Mouse (Mus musculus) thymus, adult 2 months (tissue): ENCODE data around the gene Kalrn.

Experiments
- CTCF ChIP-seq: fragments of 200-500 bp; IDR thresholded peaks from 2 replicates; pipeline ENCODE4 v1.5.1; 2012; ENCODE audit warnings: mild to moderate bottlenecking, control low read depth, low read length, moderate library complexity, borderline replicate concordance; ENCODE audit not compliant: control insufficient read depth, poor library complexity, insufficient read depth; ENCODE audit errors: extremely low read depth
- POLR2A ChIP-seq: fragments of 200-500 bp; IDR thresholded peaks from 2 replicates; pipeline ENCODE4 v1.6.1; 2012; ENCODE audit warnings: mild to moderate bottlenecking, low read length, control low read depth, moderate library complexity; ENCODE audit not compliant: control insufficient read depth, poor library complexity, insufficient read depth; ENCODE audit errors: extremely low read depth

DNA sequence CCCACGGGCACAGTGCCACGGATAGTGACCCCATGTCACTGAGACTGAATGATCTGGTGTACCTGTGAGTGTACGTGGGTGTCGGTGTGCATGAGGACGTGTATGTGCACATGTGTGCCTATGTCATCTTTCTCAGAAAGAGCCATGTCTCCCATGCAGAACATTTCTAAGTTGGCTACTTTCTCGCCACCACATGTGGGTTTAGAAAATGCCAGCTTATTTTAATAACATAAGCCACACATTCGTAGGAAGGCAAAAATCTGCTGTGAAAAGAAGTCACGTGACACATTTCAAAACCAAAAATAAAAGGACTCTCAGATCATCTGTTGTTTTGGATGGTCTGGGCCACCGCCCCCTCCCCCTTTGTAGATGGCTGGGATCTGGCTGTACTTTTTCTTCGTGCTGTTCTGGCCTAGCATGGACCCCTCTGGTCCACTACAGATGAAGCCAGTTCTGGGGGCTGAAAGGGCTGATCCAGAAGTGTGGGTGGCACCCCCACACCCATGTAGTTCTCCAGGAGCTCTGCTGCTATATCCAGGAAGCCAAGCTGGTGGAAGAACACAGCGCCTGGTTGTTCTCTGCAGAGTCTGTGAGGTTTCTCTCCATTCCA lies 400.7 kb downstream of the Kalrn start:
- no peak for TF ChIP-seq CTCF
- no peak for TF ChIP-seq POLR2A
